Mouse (Mus musculus) mouse trophoblast stem cell (cell line): ENCODE measurements at regions not wholly inside any gene's neighbourhood (a gene's known extent, or its start where the extent isn't known, plus 50 kb on each side); places are given as distances from the start of the nearest gene placed in this dataset.

ENCODE experiments used
- in situ Hi-C, 2 experiments: fragments of 300-500 bp; cut with MseI, MboI; formaldehyde crosslinking; loops; 2 replicates in 1 of 2; 3 replicates in 1 of 2; pipeline ENCODE4 v1.15.1; 2025

- in situ Hi-C loops: no loop called here
Observed at GRCm38 (mm10) chr9:50138341-50138978, 206.3 kb downstream of the Rpl10-ps3 start.

GRCm38 (mm10) chr9:50136636-50136985, 208.2 kb downstream of the Rpl10-ps3 start:
- in situ Hi-C loops: no loop called here

GRCm38 (mm10) chr9:50135939-50136635, 208.7 kb downstream of the Rpl10-ps3 start:
- in situ Hi-C loops: no loop called here

GRCm38 (mm10) chr9:50124241-50124640, 220.5 kb downstream of the Rpl10-ps3 start:
- in situ Hi-C loops: no loop called here

- in situ Hi-C loops: no loop called here
Observed at GRCm38 (mm10) chr9:50120820-50121599, 223.8 kb downstream of the Rpl10-ps3 start.

- in situ Hi-C loops: no loop called here
Observed at GRCm38 (mm10) chr9:50119412-50119811, 225.4 kb downstream of the Rpl10-ps3 start.

- in situ Hi-C loops: no loop called here
Observed at GRCm38 (mm10) chr9:50118578-50118977, 226.2 kb downstream of the Rpl10-ps3 start.

GRCm38 (mm10) chr9:50106551-50106950, 238.2 kb downstream of the Rpl10-ps3 start:
- in situ Hi-C loops: no loop called here

GRCm38 (mm10) chr9:50102766-50103165, 242.0 kb downstream of the Rpl10-ps3 start:
- in situ Hi-C loops: no loop called here

GRCm38 (mm10) chr9:50101061-50101460, 243.7 kb downstream of the Rpl10-ps3 start:
- in situ Hi-C loops: no loop called here

GRCm38 (mm10) chr9:50090968-50091367, 253.8 kb downstream of the Rpl10-ps3 start:
- in situ Hi-C loops: no loop called here

GRCm38 (mm10) chr9:50089916-50090315, 254.9 kb downstream of the Rpl10-ps3 start:
- in situ Hi-C loops: no loop called here

GRCm38 (mm10) chr9:50080205-50080604, 264.6 kb downstream of the Rpl10-ps3 start:
- in situ Hi-C loops: no loop called here

GRCm38 (mm10) chr9:50068576-50068975, 269.9 kb upstream of the Ncam1 start:
- in situ Hi-C loops: no loop called here

GRCm38 (mm10) chr9:50067729-50068225, 269.1 kb upstream of the Ncam1 start:
- in situ Hi-C loops: no loop called here

- in situ Hi-C loops: no loop called here
Observed at GRCm38 (mm10) chr9:50064505-50065229, 265.9 kb upstream of the Ncam1 start.

- in situ Hi-C loops: no loop called here
Observed at GRCm38 (mm10) chr9:50038231-50038630, 239.5 kb upstream of the Ncam1 start.

- in situ Hi-C loops: no loop called here
Observed at GRCm38 (mm10) chr9:50032322-50033158, 233.8 kb upstream of the Ncam1 start.

- in situ Hi-C loops: no loop called here
Observed at GRCm38 (mm10) chr9:50031318-50031717, 232.6 kb upstream of the Ncam1 start.

GRCm38 (mm10) chr9:50029030-50029429, 230.3 kb upstream of the Ncam1 start:
- in situ Hi-C loops: no loop called here

GRCm38 (mm10) chr9:50028573-50028972, 229.8 kb upstream of the Ncam1 start:
- in situ Hi-C loops: no loop called here
